Mouse (Mus musculus) hindbrain, embryonic 13.5 days (tissue): ENCODE results near the gene Dnajc25. TPM values are rescaled to one million over a fixed set of nuclear protein-coding genes. Genes with fewer than 3 reads are reported as not detected.

Source experiments
- ATAC-seq: fragments of 200-750 bp; cut with Nextera tagmentation; 2 replicates; pipeline ENCODE4 v1.8.0; 2017; ENCODE audit warnings: moderate TSS enrichment; ENCODE audit not compliant: low FRiP score
- H3K27ac ChIP-seq: fragments of 300-500 bp; sonication (generic); 2 replicates; pipeline ENCODE4 v1.5.1; 2015; ENCODE audit warnings: inconsistent platforms, mild to moderate bottlenecking, moderate library complexity
- H3K27me3 ChIP-seq: fragments of 300-500 bp; sonication (generic); 2 replicates; pipeline ENCODE4 v1.6.1; 2015; ENCODE audit warnings: mild to moderate bottlenecking, inconsistent platforms
- H3K36me3 ChIP-seq: fragments of 300-500 bp; sonication (generic); 2 replicates; pipeline ENCODE4 v1.6.1; 2015; ENCODE audit warnings: mild to moderate bottlenecking, inconsistent platforms
- H3K4me1 ChIP-seq: fragments of 300-500 bp; sonication (generic); replicated peaks from 2 replicates; pipeline ENCODE4 v1.6.1; 2015; ENCODE audit warnings: inconsistent platforms
- H3K4me2 ChIP-seq: fragments of 300-500 bp; sonication (generic); 2 replicates; pipeline ENCODE4 v1.6.1; 2015; ENCODE audit warnings: inconsistent platforms, mild to moderate bottlenecking, moderate library complexity
- H3K4me3 ChIP-seq: fragments of 300-500 bp; sonication (generic); 2 replicates; pipeline ENCODE4 v1.5.1; 2015; ENCODE audit warnings: mild to moderate bottlenecking, inconsistent platforms
- H3K9ac ChIP-seq: fragments of 300-500 bp; sonication (generic); 2 replicates; pipeline ENCODE4 v1.6.1; 2015; ENCODE audit warnings: mild to moderate bottlenecking, inconsistent platforms
- H3K9me3 ChIP-seq: fragments of 300-500 bp; sonication (generic); 2 replicates; pipeline ENCODE4 v1.6.1; 2016; ENCODE audit warnings: inconsistent platforms
- WGBS: fragments of 180-500 bp; shearing (Covaris S2); methylation state at CpG from one replicate; pipeline ENCODE4 v1.1.7; 2015; 5-methylcytosine and 5-hydroxymethylcytosine counted together
- polyA plus RNA-seq: library from polyadenylated mRNA; unstranded; fragments of >200 nt; fragmentation: Nextera tagmentation; extraction: Ambion mirVana; gene quantifications from 2 replicates; pipeline ENCODE4 v1.2.1, GENCODE M21; 2015

The Dnajc25 gene
- polyA plus RNA-seq, 1 experiment from 2014 or later = 5.5 TPM

GRCm38 (mm10) chr4:59040397-59041287 is 45.8 kb downstream of the Dnajc25 start:
- Histone ChIP-seq H3K4me3 (no peak overlapping the region), H3K4me1 (peaks cover 11% of the 10 kb centered on the region), H3K27me3 (no peaks in the 10 kb centered on the region), H3K9ac (no peak overlapping the region), H3K9me3 (no peaks in the 10 kb centered on the region), H3K4me2 (no peak overlapping the region), H3K27ac (no peak overlapping the region), H3K36me3 (peaks cover 33% of the 10 kb centered on the region)
- ATAC-seq = no peak
- WGBS = 90% methylated on average over 11 of the region's 11 CpGs

GRCm38 (mm10) chr4:59043074-59043473 is 48.2 kb downstream of the Dnajc25 start:
- H3K27ac ChIP-seq = no peak overlapping the region
- H3K9me3 ChIP-seq = no peaks in the 10 kb centered on the region
- H3K27me3 ChIP-seq = no peaks in the 10 kb centered on the region
- H3K4me1 ChIP-seq = 0 out of 2 replicates have a peak, but pooled peaks cover 6% of the 10 kb centered on the region
- peaks cover 33% of the 10 kb centered on the region for H3K36me3 ChIP-seq
- H3K4me3 ChIP-seq = no peak overlapping the region
- H3K9ac ChIP-seq = no peak overlapping the region
- 95% methylated on average over 5 of the region's 5 CpGs for WGBS
- no peak for ATAC-seq
- H3K4me2 ChIP-seq = no peak overlapping the region

GRCm38 (mm10) chr4:59043891-59044290 is 49.0 kb downstream of the Dnajc25 start:
- WGBS = 96% methylated on average over 6 of the region's 6 CpGs

GRCm38 (mm10) chr4:59047222-59047621 is 52.4 kb downstream of the Dnajc25 start:
- WGBS = 13% methylated on average over 3 of the region's 3 CpGs
- Histone ChIP-seq H3K27me3 (no peaks in the 10 kb centered on the region), H3K9me3 (no peaks in the 10 kb centered on the region), H3K9ac (no peak overlapping the region), H3K4me2 (no peak overlapping the region), H3K27ac (no peak overlapping the region), H3K4me1 (0 out of 2 replicates have a peak, but pooled peaks cover 6% of the 10 kb centered on the region), H3K36me3 (peaks cover 4% of the 10 kb centered on the region), H3K4me3 (no peak overlapping the region)
- ATAC-seq = no peak

More at GRCm38 (mm10) chr4:59043891-59044290, 49.0 kb downstream of the Dnajc25 start:
- ATAC-seq = no peak
- Histone ChIP-seq H3K36me3 (peaks cover 31% of the 10 kb centered on the region), H3K4me1 (0 out of 2 replicates have a peak, but pooled peaks cover 6% of the 10 kb centered on the region), H3K9me3 (no peaks in the 10 kb centered on the region), H3K4me2 (no peak overlapping the region), H3K27me3 (no peaks in the 10 kb centered on the region), H3K9ac (no peak overlapping the region), H3K4me3 (no peak overlapping the region), H3K27ac (no peak overlapping the region)

- Histone ChIP-seq H3K4me2 (no peak overlapping the region), H3K4me3 (no peak overlapping the region), H3K36me3 (no peaks in the 10 kb centered on the region), H3K4me1 (0 out of 2 replicates have a peak, but pooled peaks cover 6% of the 10 kb centered on the region), H3K9ac (no peak overlapping the region), H3K9me3 (no peaks in the 10 kb centered on the region), H3K27ac (no peak overlapping the region), H3K27me3 (no peaks in the 10 kb centered on the region)
- no peak for ATAC-seq
- 94% methylated on average over 1 of the region's 1 CpGs for WGBS
Measured at GRCm38 (mm10) chr4:59051081-59051480, 56.2 kb downstream of the Dnajc25 start.

- WGBS = 90% methylated on average over 3 of the region's 3 CpGs
- no peaks in the 10 kb centered on the region for H3K9me3 ChIP-seq
- H3K4me1 ChIP-seq = no peaks in the 10 kb centered on the region
- H3K27ac ChIP-seq = no peak overlapping the region
- no peaks in the 10 kb centered on the region for H3K27me3 ChIP-seq
- no peak for ATAC-seq
- H3K4me3 ChIP-seq = no peak overlapping the region
- H3K4me2 ChIP-seq = no peak overlapping the region
- H3K9ac ChIP-seq = no peak overlapping the region
- no peaks in the 10 kb centered on the region for H3K36me3 ChIP-seq
Measured at GRCm38 (mm10) chr4:59057929-59058328, 63.1 kb downstream of the Dnajc25 start.

- no peaks in the 10 kb centered on the region for H3K4me1 ChIP-seq
- no peaks in the 10 kb centered on the region for H3K27me3 ChIP-seq
- H3K4me2 ChIP-seq = no peak overlapping the region
- H3K4me3 ChIP-seq = no peak overlapping the region
- H3K9ac ChIP-seq = no peak overlapping the region
- H3K36me3 ChIP-seq = no peaks in the 10 kb centered on the region
- no peak overlapping the region for H3K27ac ChIP-seq
- WGBS = 82% methylated on average over 12 of the region's 12 CpGs
- H3K9me3 ChIP-seq = no peaks in the 10 kb centered on the region
- ATAC-seq = no peak
Measured at GRCm38 (mm10) chr4:59062526-59062925, 67.7 kb downstream of the Dnajc25 start.

- ATAC-seq = no peak
- Histone ChIP-seq H3K36me3 (no peaks in the 10 kb centered on the region), H3K27me3 (no peaks in the 10 kb centered on the region), H3K27ac (no peak overlapping the region), H3K4me1 (no peaks in the 10 kb centered on the region), H3K9ac (no peak overlapping the region), H3K4me3 (no peak overlapping the region), H3K4me2 (no peak overlapping the region), H3K9me3 (no peaks in the 10 kb centered on the region)
- WGBS = 61% methylated on average over 3 of the region's 3 CpGs
Measured at GRCm38 (mm10) chr4:59069276-59069675, 74.4 kb downstream of the Dnajc25 start.

Other genes with a start within 250 kb of the Dnajc25 start
- not detected in 2 replicates for gene Olfr267, start 207.3 kb upstream of the Dnajc25 start, polyA plus RNA-seq
- 28.4 and 28.8 TPM in 2 replicates for gene Ecpas, start 82.3 kb upstream of the Dnajc25 start, polyA plus RNA-seq
- gene Zkscan16, start 51.4 kb upstream of the Dnajc25 start, polyA plus RNA-seq = 0.52 and 1.1 TPM in 2 replicates
- gene Ptgr1, start 7.9 kb upstream of the Dnajc25 start, polyA plus RNA-seq = 5.0 and 6.1 TPM in 2 replicates
- gene Gm20503, start 8.1 kb downstream of the Dnajc25 start, polyA plus RNA-seq = 9.2 and 10.6 TPM in 2 replicates
- 150 and 154 TPM in 2 replicates for gene Gng10, start 40.0 kb downstream of the Dnajc25 start, polyA plus RNA-seq
- not detected in 2 replicates for gene AI481877, start 143.9 kb downstream of the Dnajc25 start, polyA plus RNA-seq
- 17.3 and 19.2 TPM in 2 replicates for gene Ugcg, start 194.2 kb downstream of the Dnajc25 start, polyA plus RNA-seq